Mouse (Mus musculus): Measurements from ENCODE around the gene Cnn2. TPM values are rescaled to one million over a fixed set of nuclear protein-coding genes. Genes with fewer than 3 reads are reported as not detected.

The Cnn2 gene
- polyA plus RNA-seq, 1 experiment: 297 TPM

DNA sequence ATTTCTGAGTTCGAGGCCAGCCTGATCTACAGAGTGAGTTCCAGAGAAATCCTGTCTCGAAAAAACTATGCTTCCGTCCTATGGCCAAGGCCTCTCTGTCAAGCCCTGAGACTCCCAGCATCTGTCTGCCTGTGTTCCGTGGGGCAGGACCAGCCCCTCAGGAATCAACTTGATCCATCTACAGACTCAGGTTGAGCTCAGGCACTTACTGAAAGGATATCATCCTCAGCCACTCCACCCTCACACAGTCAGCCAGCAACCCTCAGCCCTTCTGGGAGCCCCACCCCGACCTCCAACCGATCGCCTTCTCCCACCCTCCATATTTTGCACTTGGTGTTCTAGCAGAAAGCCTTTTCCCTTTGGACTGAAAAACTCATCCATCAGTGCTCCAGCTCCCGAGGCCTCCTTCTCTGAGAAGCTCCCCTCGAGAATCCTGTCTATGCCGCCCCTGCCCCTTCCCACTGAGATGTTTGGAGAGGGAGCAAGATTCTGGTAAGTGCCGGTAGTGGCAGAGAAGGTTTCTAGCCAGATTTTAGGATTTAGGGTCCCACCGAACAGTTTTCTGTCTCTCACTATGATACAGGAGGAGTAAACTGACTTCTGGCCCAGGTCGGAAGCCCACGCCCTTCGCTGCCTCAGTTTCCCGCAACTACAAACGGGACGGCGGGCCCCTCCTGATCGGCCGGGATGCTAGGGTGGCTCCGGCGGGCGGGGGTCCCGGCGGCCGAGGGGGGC is 446 bp upstream of the Cnn2 start:
- Histone ChIP-seq H3K4me3 (ENCODE audit: extremely low read depth, insufficient read depth, insufficient read length) (peak overlapping the region; percentile 80), H3K27me3 (ENCODE audit: control insufficient read depth, insufficient read depth, low read length) (no peaks in the 10 kb centered on the region), H3K4me1 (ENCODE audit: control insufficient read depth, insufficient read depth, insufficient read length) (peaks cover 31% of the 10 kb centered on the region), H3K27ac (ENCODE audit: insufficient read depth, low read length) (peak overlapping the region; percentile 97), H3K36me3 (ENCODE audit: control insufficient read depth, insufficient read depth, low read length) (peaks cover 18% of the 10 kb centered on the region)
- 21% methylated on average over 27 of the region's 27 CpGs for WGBS
- no peak for TF ChIP-seq POLR2A (IDR thresholded peaks at IDR 0.05; ENCODE audit: low read depth, low read length)
- no peak for TF ChIP-seq CTCF (IDR thresholded peaks at IDR 0.05; ENCODE audit: extremely low read depth, insufficient read depth, insufficient read length, insufficient replicate concordance)
- DNase-seq (ENCODE audit: low read depth in 1 of 2, low spot score in 2 of 2): no peak

DNA sequence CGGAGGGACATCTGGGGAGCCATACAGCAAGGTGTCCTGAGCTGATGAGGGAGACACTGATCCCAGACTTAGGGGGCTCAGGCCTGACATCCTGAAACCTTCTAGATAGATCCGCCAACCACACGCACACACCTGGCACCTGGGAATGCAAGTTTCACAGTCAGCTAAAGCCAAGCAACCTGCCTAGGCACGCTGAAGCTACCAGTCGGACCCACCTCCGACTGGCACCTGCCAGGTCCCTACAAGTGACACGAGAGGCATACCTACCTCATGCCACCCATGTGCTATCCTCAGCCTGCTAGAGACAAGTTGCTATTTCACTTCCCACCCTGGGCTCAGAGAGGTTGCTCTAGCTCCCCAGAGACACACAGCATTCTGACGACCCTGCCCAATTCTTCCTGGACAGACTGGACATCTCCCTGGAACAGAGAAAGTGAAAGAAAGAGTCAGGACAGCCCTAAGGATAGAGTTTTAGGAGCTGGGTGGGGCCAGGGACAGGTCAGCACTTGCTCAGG is 945 bp downstream of the Cnn2 start:
- no peak for DNase-seq (ENCODE audit: low read depth in 1 of 2, low spot score in 2 of 2)
- Histone ChIP-seq H3K27ac (ENCODE audit: insufficient read depth, low read length) (peak overlapping the region; percentile 97), H3K4me1 (ENCODE audit: control insufficient read depth, insufficient read depth, insufficient read length) (peaks cover 28% of the 10 kb centered on the region), H3K36me3 (ENCODE audit: control insufficient read depth, insufficient read depth, low read length) (peaks cover 29% of the 10 kb centered on the region), H3K4me3 (ENCODE audit: extremely low read depth, insufficient read depth, insufficient read length) (peak overlapping the region; percentile 80), H3K27me3 (ENCODE audit: control insufficient read depth, insufficient read depth, low read length) (no peaks in the 10 kb centered on the region)
- TF ChIP-seq CTCF (IDR thresholded peaks at IDR 0.05; ENCODE audit: extremely low read depth, insufficient read depth, insufficient read length, insufficient replicate concordance) (no peak), POLR2A (IDR thresholded peaks at IDR 0.05; ENCODE audit: low read depth, low read length) (no peak)
- WGBS: 40% methylated on average over 8 of the region's 8 CpGs

- Histone ChIP-seq H3K36me3 (ENCODE audit: control insufficient read depth, insufficient read depth, low read length) (peaks cover 34% of the 10 kb centered on the region), H3K27ac (ENCODE audit: insufficient read depth, low read length) (peak overlapping the region; percentile 97)
Measured at GRCm38 (mm10) chr10:79989870-79990269, 1.5 kb downstream of the Cnn2 start.

GRCm38 (mm10) chr10:79991099-79991498 is 2.7 kb downstream of the Cnn2 start:
- DNase-seq (ENCODE audit: low read depth in 1 of 2, low spot score in 2 of 2): no peak
- Histone ChIP-seq H3K4me1 (ENCODE audit: control insufficient read depth, insufficient read depth, insufficient read length) (peaks cover 33% of the 10 kb centered on the region), H3K27me3 (ENCODE audit: control insufficient read depth, insufficient read depth, low read length) (no peaks in the 10 kb centered on the region), H3K4me3 (ENCODE audit: extremely low read depth, insufficient read depth, insufficient read length) (no peak overlapping the region), H3K36me3 (ENCODE audit: control insufficient read depth, insufficient read depth, low read length) (peaks cover 37% of the 10 kb centered on the region), H3K27ac (ENCODE audit: insufficient read depth, low read length) (no peak overlapping the region)
- 79% methylated on average over 12 of the region's 12 CpGs for WGBS
- no peak for TF ChIP-seq CTCF (IDR thresholded peaks at IDR 0.05; ENCODE audit: extremely low read depth, insufficient read depth, insufficient read length, insufficient replicate concordance)
- no peak for TF ChIP-seq POLR2A (IDR thresholded peaks at IDR 0.05; ENCODE audit: low read depth, low read length)

More at GRCm38 (mm10) chr10:79989870-79990269, 1.5 kb downstream of the Cnn2 start:
- H3K27me3 ChIP-seq (ENCODE audit: control insufficient read depth, insufficient read depth, low read length): no peaks in the 10 kb centered on the region
- no peak for TF ChIP-seq POLR2A (IDR thresholded peaks at IDR 0.05; ENCODE audit: low read depth, low read length)
- TF ChIP-seq CTCF (IDR thresholded peaks at IDR 0.05; ENCODE audit: extremely low read depth, insufficient read depth, insufficient read length, insufficient replicate concordance): no peak
- peak overlapping the region; percentile 80; the same call in 1 of the 2 replicates for H3K4me3 ChIP-seq (ENCODE audit: extremely low read depth, insufficient read depth, insufficient read length)
- no peak for DNase-seq (ENCODE audit: low read depth in 1 of 2, low spot score in 2 of 2)
- WGBS: 78% methylated on average over 15 of the region's 15 CpGs
- H3K4me1 ChIP-seq (ENCODE audit: control insufficient read depth, insufficient read depth, insufficient read length): peaks cover 33% of the 10 kb centered on the region

DNA sequence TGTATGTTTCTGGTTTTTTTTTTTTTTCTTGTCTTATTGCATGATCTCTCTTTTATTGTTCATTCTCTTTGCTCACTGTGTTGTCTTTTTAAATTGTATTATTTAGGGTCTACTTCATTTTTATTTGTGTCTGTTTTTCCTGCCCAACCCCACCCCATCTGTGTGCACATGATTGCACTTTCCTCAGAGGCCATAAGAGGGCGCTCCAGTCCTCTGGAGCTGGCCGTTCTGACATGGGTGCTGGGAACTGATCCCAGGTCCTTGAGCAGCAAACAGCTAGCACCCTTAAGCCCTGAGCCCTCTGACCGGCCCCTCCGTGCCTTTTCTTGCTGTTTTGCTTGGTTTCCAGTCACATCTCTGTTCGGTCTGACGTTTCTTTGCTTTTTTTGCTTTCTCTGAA is 3.2 kb downstream of the Cnn2 start:
- Histone ChIP-seq H3K27ac (ENCODE audit: insufficient read depth, low read length) (no peak overlapping the region), H3K4me1 (ENCODE audit: control insufficient read depth, insufficient read depth, insufficient read length) (peaks cover 30% of the 10 kb centered on the region)
- TF ChIP-seq CTCF (IDR thresholded peaks at IDR 0.05; ENCODE audit: extremely low read depth, insufficient read depth, insufficient read length, insufficient replicate concordance) (0 out of 2 replicates have a peak, but pooled peaks have one; percentile 7), POLR2A (IDR thresholded peaks at IDR 0.05; ENCODE audit: low read depth, low read length) (no peak)

DNA sequence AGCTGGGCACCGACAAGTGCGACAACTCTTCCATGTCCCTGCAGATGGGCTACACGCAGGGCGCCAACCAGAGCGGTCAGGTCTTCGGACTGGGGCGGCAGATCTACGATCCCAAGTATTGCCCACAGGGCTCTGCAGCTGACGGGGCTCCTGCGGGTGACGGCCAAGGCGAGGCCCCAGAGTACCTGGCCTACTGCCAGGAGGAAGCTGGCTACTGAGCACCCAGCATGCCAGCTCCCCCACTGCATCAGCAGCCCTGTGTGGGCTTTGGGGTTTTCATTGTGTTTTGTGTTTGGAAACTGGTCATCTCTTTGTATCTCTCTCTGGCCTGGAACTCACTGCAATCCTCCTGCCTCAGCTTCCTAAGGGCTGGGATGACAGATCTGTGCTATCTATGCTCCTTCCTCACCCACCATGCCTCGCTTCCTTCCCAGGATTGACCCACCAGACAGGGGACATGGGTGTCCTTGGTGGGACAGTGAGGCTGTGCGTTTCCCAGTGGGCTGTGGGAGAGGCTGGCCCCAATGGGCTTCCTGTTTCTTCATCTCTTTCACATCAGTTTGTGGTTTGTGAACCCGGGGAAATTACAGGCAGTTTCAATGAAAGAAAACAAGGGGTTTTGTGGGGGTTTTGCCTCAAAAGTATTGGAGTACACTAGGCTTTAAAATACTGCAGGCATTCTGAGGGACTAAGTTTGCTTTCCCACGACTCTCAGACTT is 6.2 kb downstream of the Cnn2 start:
- peaks cover 41% of the 10 kb centered on the region for H3K36me3 ChIP-seq (ENCODE audit: control insufficient read depth, insufficient read depth, low read length)
- peaks cover 14% of the 10 kb centered on the region for H3K4me1 ChIP-seq (ENCODE audit: control insufficient read depth, insufficient read depth, insufficient read length)
- DNase-seq (ENCODE audit: low read depth in 1 of 2, low spot score in 2 of 2): peak in 1 of 2 experiments; percentile 45
- no peaks in the 10 kb centered on the region for H3K27me3 ChIP-seq (ENCODE audit: control insufficient read depth, insufficient read depth, low read length)
- TF ChIP-seq POLR2A (IDR thresholded peaks at IDR 0.05; ENCODE audit: low read depth, low read length) (no peak), CTCF (IDR thresholded peaks at IDR 0.05; ENCODE audit: extremely low read depth, insufficient read depth, insufficient read length, insufficient replicate concordance) (no peak)
- H3K4me3 ChIP-seq (ENCODE audit: extremely low read depth, insufficient read depth, insufficient read length): no peak overlapping the region
- H3K27ac ChIP-seq (ENCODE audit: insufficient read depth, low read length): peak overlapping the region; percentile 61
- 27% methylated on average over 16 of the region's 16 CpGs for WGBS

More for the DNA sequence above, 3.2 kb downstream of the Cnn2 start:
- no peak overlapping the region for H3K4me3 ChIP-seq (ENCODE audit: extremely low read depth, insufficient read depth, insufficient read length)
- H3K27me3 ChIP-seq (ENCODE audit: control insufficient read depth, insufficient read depth, low read length): no peaks in the 10 kb centered on the region
- WGBS: 98% methylated on average over 6 of the region's 6 CpGs
- peaks cover 37% of the 10 kb centered on the region for H3K36me3 ChIP-seq (ENCODE audit: control insufficient read depth, insufficient read depth, low read length)
- DNase-seq (ENCODE audit: low read depth in 1 of 2, low spot score in 2 of 2): no peak

Measured in spleen, adult 2 months (tissue).